Mouse (Mus musculus): Measurements from ENCODE around the gene Rftn2.
A peak's percentile ranks its signal among the peaks of the same experiment; 100 is the strongest.

Rftn2 gene

DNA sequence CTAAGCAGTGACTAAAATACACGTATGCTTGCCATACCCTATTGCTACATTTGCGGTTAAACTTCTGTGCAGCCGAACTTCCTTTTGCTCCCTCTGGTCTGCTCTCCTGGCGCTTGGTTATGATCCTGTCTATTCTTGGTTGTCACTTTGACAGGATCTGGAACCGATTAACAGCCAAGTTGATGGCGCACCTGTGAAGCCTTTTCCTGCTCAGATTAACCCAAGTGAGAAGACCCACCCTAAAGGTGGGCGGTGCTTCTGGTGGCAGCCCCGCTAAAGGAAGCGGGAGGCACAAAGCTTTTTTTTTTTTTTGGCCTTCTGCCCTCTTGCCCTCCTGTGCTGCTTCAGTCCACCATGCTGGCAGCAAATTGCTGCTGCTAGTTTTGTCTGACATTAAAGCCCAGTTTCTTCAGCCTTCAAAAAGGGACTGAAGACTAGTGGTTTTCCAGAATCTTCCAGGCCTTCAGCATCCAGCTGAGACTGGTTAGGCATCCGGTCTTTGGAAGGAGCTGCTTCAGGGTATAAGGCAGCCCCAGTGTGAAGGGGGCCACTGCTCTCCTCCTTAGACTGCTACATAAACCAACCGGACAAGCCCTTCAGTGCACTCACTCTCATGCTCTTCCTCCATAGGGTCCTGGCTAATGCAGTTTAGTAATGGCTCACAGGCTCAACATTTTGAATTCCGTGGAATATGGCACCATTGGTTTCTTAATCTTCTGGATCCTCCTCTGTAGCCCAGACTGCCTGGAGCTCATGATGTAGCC lies 16.2 kb downstream of the Rftn2 start:
- no peak for DNase-seq

DNA sequence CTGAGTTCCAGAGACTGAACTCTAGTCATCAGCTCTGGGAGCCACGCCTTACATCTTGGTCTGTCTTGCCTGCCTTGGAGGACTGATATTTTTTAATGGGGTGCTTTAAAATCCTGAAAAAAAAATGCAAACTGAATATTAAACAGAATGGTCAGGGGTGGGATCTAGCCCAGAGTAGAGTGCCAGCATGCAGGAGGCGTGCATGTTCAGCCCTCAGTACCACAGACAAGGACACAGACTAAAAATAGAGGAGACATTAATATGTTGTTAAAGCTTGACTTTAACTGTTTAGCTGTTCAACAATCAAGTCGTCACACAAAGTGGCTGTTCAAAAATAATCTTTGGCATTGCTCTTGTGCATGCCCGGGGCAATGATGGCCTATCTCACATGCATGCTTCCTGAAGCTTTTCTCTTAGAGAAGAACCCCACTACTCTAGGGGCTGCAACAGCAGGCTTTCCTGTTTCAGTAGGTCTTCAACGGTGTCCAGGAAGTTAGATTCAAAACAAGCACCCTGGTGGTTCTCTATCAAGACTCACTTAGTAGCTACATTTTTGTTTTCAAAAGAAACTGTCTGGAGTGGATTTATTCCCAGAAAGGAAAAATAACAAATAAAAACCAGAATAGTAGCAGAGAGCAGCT lies 18.0 kb downstream of the Rftn2 start:
- no peak for DNase-seq

DNA sequence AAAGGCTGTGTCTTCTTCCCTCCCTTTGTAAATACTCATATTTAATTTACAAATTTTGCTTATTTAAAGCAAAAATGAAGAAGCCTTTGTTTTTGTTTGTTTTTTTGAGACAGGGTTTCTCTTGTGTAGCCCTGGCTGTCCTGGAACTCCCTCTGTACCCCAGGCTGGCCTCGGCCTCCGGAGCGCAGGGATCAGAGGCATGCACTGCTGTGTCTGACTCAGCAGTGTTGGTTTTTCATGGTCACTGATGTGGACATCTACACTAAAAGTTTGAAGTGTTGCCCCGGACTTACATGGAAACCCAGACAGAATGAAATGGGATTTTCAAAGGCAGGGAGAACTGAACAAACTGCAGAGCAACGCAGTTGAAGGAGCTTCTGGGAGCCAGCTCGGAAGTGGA lies 19.0 kb downstream of the Rftn2 start:
- no peak for DNase-seq

DNA sequence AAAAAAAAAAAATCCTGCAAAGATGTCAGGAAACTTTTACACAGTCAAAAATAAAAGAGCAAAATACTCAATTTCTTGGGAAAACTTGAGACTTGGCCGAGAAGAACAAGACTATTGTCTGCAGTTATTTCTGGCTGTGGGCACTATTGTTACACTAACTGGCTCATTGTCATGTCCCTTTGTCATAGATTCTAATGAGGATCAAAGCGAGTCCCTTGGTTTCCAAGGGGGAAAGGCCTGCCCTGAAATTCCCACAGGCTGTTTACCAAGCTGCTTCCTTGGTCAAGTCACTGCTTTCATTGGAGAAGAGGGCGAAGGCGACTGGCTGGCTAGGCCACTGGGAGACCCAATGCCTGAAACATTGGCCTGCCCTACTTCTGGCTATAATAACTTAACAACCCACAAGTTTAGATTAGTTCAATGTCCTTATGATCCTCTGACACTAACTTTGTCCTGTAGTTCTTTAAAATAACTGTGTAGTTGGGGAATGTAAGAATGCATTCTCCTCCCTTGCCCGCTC lies 20.7 kb downstream of the Rftn2 start:
- no peak for DNase-seq

DNA sequence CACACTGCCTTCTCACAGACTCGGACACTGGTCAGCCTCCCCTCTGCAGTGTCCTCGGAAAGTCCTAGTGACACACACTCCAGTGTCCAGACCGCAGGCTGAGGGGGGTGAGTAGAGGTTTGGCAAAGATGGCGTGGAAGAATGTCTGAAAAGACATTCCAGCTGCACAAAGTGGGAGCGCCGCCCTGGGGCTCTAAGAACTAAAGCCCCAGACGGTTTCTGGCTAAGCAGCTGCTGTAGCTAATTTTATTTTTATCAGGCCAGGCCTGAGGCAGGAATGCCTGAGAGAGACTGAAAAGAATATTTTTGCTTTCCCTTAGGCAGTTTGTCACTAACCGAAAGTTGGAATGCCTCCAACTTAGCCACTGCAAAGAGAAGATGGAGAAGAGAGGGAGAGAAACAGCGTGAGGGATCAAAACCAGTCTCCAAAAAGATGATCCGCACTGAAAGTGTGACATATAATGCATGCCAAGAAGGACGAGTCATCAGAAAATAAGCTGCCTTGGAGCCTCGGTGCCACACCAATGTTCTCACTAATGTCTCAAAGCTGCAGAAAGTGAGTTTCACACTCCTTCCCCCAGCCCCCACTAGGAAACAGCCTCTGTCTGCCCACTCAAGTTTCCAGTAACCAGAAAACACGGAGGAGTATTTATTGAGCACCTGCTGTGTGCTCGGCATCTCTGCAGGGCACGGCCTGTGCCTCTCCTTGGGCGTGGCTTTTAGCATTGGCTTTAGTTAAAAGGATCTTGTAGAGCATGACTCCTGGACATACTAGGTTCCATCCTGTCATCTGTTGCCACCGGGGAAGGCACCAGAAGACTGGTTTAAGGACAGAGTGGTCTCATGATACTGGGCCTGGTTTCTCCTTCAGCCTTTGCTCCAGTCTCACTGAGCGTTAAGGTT lies 24.5 kb downstream of the Rftn2 start:
- no peak for DNase-seq

DNA sequence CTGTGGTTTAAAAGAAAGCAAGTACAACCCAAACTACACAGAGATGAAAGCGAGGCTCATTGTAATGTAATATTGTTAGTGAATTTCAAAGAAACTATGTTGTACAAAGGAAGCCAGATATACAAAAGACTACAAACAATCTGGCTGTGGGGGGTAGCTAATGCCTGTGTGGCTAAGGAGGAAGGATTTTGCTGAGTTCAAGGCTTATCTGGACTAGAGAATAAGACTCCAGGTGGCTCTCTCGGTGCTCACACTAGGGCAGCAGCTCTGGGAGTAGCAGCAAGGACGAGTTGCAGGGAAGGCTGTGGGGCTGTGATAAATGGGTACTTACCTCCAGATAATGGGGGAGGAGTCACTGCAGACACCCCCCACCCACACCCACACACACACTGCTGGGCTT lies 27.9 kb downstream of the Rftn2 start:
- no peak for DNase-seq

DNA sequence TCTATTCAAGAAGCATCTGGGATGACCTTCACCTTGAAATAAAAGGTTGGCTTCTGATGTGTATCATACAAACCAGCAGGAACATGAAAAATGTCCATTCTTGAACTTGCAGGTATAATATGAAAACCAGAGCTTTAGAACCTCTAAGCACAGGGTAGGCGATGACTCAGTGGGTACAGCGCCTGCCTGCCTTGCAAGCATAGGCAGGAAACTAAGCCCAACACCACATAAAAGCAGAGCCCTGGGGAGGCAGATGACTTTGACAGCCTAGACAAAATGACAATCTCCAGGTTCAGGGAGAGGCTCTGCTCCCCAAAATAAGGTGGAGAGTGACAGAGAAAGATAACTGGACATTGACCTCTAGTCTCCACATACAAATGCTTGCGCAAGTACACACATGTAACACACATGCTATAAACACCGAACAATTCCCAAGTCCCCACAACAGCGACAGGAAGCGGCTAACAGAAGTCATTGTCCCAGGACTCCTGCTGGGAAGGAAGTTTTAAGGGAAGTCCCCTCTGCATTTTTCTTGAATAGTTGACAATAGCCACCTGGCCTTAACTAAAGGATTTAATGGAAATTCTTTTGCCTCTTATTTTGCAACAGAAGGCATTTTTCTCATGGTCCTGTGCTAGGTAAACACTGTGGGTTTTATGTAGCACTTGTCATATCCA lies 30.1 kb downstream of the Rftn2 start:
- DNase-seq = no peak

DNA sequence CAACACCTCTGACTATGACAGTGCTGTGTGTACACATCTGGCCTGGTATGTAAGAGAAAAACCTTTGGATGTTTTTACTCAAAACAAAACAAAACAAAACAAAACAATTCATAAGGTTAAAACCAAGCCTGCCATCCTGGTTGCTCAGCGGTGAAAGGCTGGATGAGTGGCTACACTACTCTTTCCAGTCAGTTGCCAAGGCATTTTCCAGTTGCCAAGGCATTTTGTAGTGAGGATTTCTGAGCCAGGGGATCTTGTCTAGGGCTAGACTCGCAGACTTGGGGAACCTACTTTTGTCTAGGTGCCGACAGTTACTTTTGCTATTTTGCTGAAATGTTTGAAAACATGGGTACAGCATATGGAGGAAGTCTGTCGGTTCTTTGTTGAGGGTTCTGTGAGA lies 31.6 kb downstream of the Rftn2 start:
- no peak for DNase-seq

DNA sequence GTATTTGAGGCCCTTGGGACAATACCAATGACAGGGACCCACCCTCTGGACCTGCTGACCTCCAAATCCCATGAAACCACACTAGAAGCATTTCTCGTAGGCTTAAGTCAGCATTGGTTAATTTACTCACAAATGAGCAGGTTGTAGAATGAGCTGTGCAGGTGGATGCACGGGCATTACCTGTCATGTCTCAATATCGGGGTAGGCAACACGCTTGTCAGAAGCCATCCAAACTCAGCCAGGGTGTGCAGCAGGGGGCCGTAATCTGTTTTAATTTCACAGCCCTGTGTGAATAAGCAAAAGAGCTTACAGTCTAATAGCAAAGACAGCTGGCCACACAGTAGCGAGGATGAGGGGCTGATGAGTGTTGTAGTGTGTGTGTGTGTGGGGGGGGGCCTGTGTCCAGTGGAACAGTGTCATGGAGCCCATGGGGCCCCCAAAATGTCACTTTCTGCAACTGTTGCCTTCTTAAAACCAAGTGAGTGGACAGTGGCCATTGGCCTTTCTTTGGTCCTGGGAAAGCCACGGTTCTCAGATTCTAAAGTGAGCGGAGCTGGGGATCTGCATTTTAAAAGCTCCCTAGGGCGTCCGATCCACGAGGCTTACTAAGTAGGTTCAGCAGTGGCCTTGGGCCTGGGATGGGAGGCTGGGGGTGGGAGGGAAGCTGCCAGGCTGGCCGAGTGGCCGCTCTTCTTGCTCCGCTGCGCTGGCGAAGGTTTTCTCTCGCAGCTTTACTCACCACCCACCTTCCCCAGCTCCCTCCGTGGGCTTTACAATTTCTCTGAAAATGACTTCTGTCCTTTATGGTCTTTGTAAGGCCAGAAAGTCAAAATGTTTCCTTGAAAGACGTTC lies 32.3 kb downstream of the Rftn2 start:
- no peak for DNase-seq

DNA sequence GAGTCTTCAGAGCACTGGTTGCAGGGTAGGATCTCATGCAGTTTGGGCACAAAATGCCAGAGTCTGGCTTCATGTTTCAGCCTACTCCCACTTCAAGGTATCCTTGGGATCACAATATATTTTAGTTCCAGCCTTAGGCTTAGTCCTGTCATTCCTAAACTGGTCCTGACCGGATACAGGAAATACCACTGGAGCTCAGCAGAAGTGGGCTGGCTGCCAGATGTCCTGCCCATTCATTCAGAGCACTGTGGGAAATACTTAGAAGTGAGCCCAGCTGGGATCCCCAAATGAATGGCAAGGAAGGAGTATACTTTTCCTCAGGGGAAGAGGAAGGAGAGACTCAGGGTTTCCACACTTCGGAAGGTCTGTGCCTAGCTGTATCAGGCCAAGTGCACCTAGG lies 33.3 kb downstream of the Rftn2 start:
- DNase-seq = peak; percentile 84

DNA sequence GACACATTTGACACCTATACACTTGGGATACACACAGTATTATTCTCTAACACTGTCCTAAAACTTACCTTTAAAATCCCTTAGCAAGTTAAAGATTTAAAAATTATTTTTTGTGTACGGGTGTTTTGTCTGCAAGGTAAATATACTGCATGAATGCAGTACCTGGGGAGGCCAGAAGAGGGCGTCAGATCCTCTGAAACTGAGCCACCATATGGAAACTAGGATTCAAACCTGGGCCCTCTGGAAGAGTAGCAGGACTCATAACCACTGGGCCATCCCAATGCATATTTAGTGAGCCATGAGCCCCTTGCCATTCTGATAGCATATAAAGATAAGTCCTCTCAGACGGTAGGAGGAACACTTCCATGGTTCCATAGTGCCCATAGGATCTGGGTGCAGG lies 33.8 kb downstream of the Rftn2 start:
- DNase-seq = no peak

DNA sequence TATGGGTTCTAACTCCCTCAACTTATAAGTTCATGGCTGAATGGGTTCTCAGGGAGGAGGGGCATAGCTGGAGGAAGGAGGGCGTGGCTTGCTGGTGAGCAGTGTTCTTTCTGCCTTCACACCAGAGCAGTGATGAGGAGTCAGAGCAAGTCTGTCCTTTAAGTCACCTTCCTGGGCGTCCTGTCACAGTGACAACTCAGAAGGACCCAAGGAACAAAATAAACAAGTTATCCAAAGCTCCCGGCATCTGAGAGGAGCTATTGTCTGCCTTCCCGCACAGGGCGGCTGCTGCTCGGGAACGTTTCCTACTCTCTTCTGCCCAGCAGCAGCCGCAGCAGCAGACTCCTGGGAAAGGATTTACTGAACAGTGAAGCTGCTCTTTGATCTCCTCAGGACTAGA lies 34.6 kb downstream of the Rftn2 start:
- no peak for DNase-seq

DNA sequence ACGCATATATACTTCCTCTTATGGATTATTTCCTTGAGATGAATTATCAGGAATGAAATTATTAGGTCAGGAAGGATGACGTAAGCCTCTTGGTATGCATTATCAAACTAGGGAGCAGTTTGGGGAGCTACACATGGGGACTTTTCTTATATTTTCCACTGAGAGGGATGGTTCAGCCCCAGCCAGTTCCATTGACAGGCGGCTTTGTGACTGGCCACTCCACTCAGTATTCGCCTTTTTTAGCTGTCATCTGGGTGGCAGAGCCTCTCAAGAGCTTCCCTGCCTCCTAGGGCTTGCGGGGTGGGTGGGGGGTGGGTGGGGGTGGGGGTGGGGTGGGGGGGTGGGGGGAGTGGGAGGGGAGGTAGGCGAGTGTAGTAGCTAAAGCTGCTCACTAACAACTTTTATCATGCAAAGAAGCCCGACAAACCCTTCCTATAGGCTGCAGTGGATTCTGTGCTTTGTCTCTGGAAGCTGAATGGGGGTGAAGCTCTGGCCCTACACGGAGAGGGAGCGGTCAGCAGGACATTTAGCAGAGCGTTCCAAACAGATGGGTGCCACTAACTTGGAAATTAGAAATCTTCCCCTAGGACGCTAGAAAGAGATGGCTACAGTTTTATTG lies 39.9 kb downstream of the Rftn2 start:
- DNase-seq = no peak

DNA sequence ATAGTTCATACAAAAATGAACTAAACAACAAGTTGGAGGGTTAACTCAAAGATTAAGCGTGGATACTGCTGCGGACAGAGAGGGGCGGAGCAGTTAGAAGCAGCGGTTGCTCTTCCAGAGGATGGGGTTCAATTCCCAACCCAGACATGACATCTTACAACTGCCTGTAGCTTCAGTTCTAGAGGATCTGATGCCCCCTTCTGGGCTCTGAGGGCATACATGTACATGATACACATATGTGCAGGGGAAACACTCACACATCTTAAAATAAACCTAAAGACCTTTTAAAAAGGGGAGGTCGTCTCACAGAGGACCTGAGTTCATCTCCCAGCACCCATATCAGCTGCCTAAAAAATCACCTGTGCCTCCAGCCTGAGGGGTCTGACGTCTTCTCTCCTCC lies 40.9 kb downstream of the Rftn2 start:
- DNase-seq = no peak

DNA sequence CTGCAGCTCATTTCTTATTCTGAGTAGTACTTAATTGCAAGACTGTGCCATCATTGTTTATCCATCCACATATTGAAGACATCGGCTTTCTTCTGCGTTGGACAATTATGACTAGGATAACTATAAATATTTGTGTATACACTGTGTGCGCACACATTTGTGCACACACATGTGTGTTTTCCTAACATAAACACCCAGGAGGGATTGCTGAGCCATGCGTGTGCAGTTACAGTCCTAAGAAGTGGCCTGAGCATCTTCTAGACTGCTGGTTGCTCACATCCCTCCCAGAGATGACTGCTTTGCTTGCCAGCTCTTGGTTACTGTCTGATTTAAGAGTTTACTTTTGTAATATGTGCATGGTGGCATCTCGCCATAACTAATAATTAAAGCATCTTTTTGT lies 44.2 kb downstream of the Rftn2 start:
- no peak for DNase-seq

DNA sequence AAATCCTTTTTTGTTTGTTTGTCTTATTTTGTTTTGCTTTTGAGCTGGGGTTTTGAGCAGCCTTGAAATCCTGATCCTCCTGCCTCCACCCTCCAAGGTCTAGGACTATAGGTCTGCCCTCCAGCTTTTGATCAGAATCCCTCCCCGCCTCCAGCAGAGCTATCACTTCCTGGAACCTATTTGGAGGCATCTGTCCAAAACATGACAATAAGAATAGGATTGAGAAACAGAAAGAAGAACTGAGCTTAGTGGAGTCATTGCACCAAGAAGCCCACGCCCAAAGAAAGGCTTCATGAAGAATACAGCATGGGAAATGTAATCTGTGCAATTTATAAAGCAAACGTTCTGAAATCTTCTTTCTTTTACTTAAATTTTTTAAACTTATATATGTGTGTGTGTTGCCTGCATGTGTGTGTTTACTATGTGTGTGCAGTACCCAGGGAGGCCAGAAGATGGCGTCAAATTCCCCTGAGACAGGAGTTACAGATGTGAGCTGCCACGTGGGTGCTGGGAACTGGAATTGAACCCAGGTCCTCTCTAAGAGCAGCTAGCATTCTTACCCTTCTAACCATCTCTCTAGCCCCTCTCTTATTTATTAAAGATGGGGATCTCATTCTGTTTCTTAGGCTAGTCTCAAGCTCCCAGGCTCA lies 46.5 kb downstream of the Rftn2 start:
- DNase-seq = no peak

DNA sequence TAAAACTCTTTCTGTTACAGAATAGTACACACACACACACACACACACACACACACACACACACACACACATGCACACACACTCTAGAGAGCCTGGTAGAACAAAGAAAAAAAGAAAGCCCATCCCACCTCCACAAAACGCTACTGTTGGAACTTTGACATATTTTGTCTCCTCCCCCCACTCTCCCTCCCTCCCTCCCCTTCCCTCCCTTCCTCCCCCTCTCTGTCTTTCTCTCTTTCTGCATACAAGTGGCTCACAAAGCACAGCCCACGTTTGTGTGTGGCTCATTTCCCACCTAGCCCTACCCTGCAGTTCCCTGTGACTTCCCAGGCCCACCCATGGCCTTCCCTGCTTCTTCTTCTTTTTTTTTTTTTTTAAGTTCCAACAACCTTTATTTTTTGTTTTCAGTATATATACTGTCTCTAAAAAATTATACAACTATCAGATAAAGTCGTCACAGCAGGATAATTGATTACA lies 52.0 kb downstream of the Rftn2 start:
- no peak for DNase-seq

DNA sequence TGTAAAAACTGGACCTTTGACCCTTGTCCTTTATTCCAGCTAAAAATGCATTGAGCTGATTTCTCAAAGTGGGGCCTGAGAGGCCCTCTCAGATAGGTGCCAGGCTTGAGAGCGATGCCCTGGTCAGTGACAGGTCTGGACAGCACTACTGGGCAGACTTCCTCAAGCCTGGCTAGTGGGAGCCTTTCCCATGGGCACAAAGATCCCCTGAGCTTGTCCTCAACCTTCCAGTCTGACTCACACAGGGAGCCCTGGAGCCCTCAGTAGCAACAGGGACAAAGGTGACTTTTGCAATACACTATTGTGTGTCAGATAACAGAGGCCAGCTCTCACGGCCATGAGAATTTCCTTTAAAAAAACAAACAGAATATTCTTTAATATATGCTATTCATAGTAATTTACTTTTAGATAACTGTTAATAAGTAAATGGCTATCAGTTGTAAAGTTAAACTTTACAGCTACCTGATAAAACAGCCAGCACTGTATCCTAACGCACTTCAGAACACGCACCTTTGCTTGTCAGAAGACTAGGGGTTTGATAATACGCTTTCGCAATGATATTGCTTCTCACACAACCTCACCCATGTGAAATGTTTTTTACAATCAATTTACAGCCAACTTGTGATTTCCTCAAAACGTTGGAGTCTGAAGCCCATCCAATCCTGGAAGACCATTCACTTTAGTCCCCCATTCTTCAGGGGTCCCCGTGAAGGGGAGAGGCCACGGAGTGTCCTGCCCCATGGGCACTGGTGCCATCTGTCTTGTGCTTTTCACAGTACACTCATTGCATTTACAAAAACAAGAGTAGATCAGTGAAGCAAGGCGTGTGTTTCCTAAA lies 52.6 kb downstream of the Rftn2 start:
- peak; percentile 32 for DNase-seq

DNA sequence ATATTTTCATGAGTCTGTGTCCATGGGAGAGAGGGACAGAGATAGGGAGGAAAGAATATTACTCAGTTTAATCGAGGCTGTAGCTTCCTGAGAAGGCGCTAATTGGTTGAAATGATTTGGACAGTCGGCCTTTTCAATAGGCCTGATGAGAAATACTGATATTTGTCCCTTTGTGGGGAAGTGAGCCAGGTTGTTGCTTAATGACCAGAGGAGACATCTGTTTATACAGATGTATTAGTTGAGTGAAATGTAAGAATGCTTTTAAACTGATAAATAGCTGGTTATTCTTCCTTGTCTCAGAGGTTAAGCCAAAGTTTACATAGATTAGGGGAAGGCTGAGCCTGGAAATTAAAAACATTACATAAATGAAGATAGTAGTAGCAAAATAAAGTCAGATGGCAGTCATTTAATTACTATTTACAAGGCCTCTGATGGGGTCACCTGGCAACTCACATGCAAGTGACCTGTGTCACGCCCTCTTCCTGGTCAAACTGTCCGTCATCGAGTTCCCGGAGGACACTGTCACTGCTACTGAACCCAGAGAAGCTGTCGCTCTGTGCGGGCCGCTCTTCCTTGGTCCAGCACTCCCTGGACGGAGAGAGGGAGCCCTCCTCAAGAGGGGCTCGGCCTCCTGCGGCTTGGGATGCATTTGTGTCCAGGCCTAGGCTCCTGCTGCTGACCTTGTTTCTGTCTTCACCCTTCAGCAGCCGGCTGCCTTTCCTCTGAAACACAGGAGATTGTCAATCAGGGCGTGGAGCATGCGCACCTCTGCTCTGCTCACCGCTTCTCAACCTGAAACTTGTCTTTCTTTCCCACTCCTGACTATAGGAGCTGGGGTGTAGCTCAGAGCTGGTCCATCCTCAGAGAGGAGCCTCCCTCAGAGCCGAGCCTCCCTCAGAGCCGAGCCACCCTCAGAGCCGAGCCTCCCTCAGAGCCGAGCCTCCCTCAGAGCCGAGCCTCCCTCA lies 54.9 kb downstream of the Rftn2 start:
- no peak for DNase-seq

Measured in kidney, adult 9 months (tissue).